Mouse (Mus musculus) ES-E14 (cell line): Measurements from ENCODE around the gene Uimc1.

Experiments
- HCFC1 ChIP-seq: IDR thresholded peaks from 2 replicates; pipeline ENCODE4 v1.6.1; 2012; ENCODE audit warnings: low read length, inconsistent platforms, borderline replicate concordance; ENCODE audit not compliant: insufficient read depth
- MAFK ChIP-seq: IDR thresholded peaks from 2 replicates; pipeline ENCODE4 v1.6.1; 2014; ENCODE audit warnings: mild to moderate bottlenecking, low read depth, low read length, inconsistent platforms; ENCODE audit not compliant: insufficient read depth
- ZNF384 ChIP-seq: IDR thresholded peaks from 2 replicates; pipeline ENCODE4 v1.6.1; 2012; ENCODE audit warnings: low read depth, low read length, inconsistent platforms

- TF ChIP-seq HCFC1, result no peak
- TF ChIP-seq MAFK, result no peak
- no peak for TF ChIP-seq ZNF384
These were observed 94.2 kb downstream of the Uimc1 start for GRCm38 (mm10) chr13:55005691-55006414.
